Mouse (Mus musculus) intestine, embryonic 15.5 days (tissue): ENCODE data around the gene Rrp7a. TPM values are rescaled to one million over a fixed set of nuclear protein-coding genes. Genes with fewer than 3 reads are reported as not detected.

Source experiments
- ATAC-seq: fragments of 200-750 bp; cut with Nextera tagmentation; 2 replicates; pipeline ENCODE4 v1.8.0; 2017; ENCODE audit warnings: moderate TSS enrichment, moderate library complexity
- H3K27ac ChIP-seq: fragments of 300-500 bp; sonication (generic); 2 replicates; pipeline ENCODE4 v1.5.1; 2015; ENCODE audit warnings: mild to moderate bottlenecking, inconsistent platforms
- H3K27me3 ChIP-seq: fragments of 300-500 bp; sonication (generic); replicated peaks from 2 replicates; pipeline ENCODE4 v1.6.1; 2015; ENCODE audit warnings: inconsistent platforms
- H3K36me3 ChIP-seq: fragments of 300-500 bp; sonication (generic); 2 replicates; pipeline ENCODE4 v1.6.1; 2015; ENCODE audit warnings: inconsistent platforms
- H3K4me1 ChIP-seq: fragments of 300-500 bp; sonication (generic); replicated peaks from 2 replicates; pipeline ENCODE4 v1.6.1; 2015; ENCODE audit warnings: inconsistent platforms
- H3K4me2 ChIP-seq: fragments of 300-500 bp; sonication (generic); replicated peaks from 2 replicates; pipeline ENCODE4 v1.6.1; 2015; ENCODE audit warnings: mild to moderate bottlenecking, inconsistent platforms
- H3K4me3 ChIP-seq: fragments of 300-500 bp; sonication (generic); replicated peaks from 2 replicates; pipeline ENCODE4 v1.5.1; 2015; ENCODE audit warnings: inconsistent platforms
- H3K9ac ChIP-seq: fragments of 300-500 bp; sonication (generic); 2 replicates; pipeline ENCODE4 v1.6.1; 2015; ENCODE audit warnings: inconsistent platforms
- H3K9me3 ChIP-seq: fragments of 300-500 bp; sonication (generic); 2 replicates; pipeline ENCODE4 v1.6.1; 2016; ENCODE audit warnings: inconsistent platforms
- WGBS: fragments of 180-500 bp; shearing (Covaris S2); methylation state at CpG from one replicate; pipeline ENCODE4 v1.1.7; 2015; 5-methylcytosine and 5-hydroxymethylcytosine counted together
- polyA plus RNA-seq: library from polyadenylated mRNA; unstranded; fragments of >200 nt; fragmentation: Nextera tagmentation; extraction: Ambion mirVana; gene quantifications from 2 replicates; pipeline ENCODE4 v1.2.1, GENCODE M21; 2015

The Rrp7a gene
- polyA plus RNA-seq, 1 experiment from 2014 or later: 66.7 TPM

DNA sequence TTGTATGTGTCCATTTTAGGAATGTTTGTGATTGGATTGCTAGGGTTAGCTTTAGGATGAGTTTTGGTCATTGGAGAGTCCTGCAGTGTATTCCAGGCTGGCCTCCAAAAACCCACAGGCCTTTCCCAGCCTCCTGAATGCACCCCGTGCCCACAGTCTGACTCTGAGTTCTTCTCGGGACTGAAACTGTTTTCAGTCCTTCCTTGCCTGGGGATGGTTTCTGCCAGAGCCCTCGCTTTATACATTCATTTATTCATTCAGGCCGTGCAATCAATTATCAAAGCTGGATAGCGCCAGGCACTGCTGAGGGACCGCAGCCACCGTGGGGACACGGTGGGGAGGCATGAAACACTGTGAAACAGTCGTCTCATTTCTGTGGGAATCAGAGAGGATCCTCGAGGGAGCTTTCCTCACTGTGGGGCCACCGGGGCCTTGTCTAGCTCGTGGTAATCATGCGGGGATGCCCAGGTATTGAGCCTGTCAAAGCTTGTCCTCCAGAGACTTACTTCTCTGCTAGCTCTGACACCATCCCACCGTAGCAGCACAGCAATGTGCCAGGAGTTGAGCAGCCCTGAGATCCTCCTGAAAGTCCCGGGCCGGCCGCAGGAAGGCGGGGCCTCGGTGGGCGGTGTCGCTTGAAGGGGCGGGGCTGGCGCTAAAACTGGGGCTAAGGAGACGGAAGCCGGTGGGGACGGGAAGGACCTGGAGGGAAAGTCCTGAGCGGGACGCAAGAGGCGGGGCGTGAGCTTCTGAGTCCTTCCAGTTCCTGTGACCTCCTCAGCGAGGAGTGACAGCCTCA, 22.9 kb downstream of the Rrp7a start:
- Histone ChIP-seq H3K4me3 (peak overlapping the region; percentile 64), H3K36me3 (no peaks in the 10 kb centered on the region), H3K4me1 (peaks cover 9% of the 10 kb centered on the region), H3K27me3 (no peaks in the 10 kb centered on the region), H3K4me2 (peak overlapping the region; percentile 87), H3K9ac (peak overlapping the region; percentile 76), H3K27ac (peak overlapping the region; percentile 40; the same call in 1 of the 2 replicates), H3K9me3 (no peaks in the 10 kb centered on the region)
- 4% methylated on average over 31 of the region's 31 CpGs for WGBS
- peak; percentile 96 for ATAC-seq

DNA sequence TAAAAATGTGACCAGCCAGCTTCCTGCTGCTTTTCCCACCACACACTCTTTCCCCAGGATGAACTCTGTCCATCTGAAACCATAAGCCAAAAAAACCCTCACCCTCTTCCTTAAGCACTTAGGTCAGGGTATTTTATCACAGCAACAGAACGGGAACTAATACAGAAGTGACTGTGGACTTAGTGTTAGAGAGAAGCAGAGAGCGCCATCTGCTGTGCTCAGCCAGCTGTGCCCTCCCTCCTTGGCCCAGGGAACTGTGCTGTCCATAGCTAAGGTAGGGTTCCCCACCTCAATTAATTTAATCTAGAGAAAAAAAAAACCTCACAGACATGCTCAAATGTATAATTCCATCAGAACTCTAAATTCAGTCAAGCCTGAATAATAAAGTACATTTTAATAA, 26.7 kb downstream of the Rrp7a start:
- ATAC-seq: no peak
- no peaks in the 10 kb centered on the region for H3K36me3 ChIP-seq
- WGBS: 46% methylated on average over 2 of the region's 2 CpGs
- H3K4me1 ChIP-seq: peaks cover 11% of the 10 kb centered on the region
- H3K9ac ChIP-seq: no peak overlapping the region
- no peaks in the 10 kb centered on the region for H3K9me3 ChIP-seq
- no peaks in the 10 kb centered on the region for H3K27me3 ChIP-seq
- H3K4me2 ChIP-seq: no peak overlapping the region
- no peak overlapping the region for H3K27ac ChIP-seq
- H3K4me3 ChIP-seq: no peak overlapping the region

DNA sequence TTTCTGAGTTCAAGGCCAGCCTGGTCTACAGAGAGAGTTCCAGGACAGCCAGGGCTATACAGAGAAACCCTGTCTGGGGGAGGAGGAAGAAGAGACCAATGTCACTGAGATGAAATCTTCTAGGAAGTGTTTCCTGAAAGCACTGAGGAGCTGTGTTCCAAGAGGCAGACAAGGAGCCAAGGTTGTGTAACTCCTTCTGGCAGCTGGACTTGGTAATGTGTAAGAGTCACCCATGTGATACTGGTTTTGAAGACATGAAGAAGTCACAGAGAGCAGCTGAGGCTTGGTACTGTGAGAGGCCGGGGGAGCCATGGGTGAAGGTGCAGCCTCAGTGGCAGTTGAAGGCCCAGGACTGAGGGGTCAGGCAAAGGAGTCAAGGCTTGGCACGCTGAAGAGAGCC, 28.9 kb downstream of the Rrp7a start:
- Histone ChIP-seq H3K4me2 (no peak overlapping the region), H3K27me3 (no peaks in the 10 kb centered on the region; the same call in 1 of the 2 replicates), H3K9ac (no peak overlapping the region), H3K4me3 (no peak overlapping the region), H3K4me1 (peaks cover 4% of the 10 kb centered on the region), H3K27ac (no peak overlapping the region), H3K36me3 (no peaks in the 10 kb centered on the region), H3K9me3 (no peaks in the 10 kb centered on the region)
- 75% methylated on average over 2 of the region's 2 CpGs for WGBS
- ATAC-seq: no peak

DNA sequence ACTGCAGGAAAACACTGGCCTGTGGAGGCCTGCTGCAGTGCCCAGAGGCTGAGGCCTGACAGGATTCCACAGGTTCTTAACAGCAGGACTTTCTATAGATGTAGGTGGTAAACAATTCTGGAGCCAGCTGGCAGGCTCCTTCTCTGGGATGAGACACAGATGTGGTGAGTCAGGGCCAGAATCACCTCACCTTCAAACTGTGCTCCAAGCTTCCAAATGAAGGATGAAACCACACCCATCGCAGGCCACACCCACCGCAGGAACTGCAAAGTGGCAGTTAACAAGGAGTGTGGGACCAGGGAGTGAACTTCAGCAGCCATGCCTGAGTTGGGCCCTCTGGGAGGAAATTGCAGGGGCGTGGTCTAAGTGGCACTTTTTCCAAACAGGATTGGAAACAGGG, 31.7 kb downstream of the Rrp7a start:
- no peak overlapping the region for H3K4me3 ChIP-seq
- no peaks in the 10 kb centered on the region for H3K9me3 ChIP-seq
- no peaks in the 10 kb centered on the region; the same call in 1 of the 2 replicates for H3K27me3 ChIP-seq
- peaks cover 4% of the 10 kb centered on the region for H3K4me1 ChIP-seq
- peak; percentile 61 for ATAC-seq
- H3K9ac ChIP-seq: no peak overlapping the region
- 29% methylated on average over 3 of the region's 3 CpGs for WGBS
- no peak overlapping the region for H3K27ac ChIP-seq
- no peaks in the 10 kb centered on the region for H3K36me3 ChIP-seq
- H3K4me2 ChIP-seq: no peak overlapping the region

DNA sequence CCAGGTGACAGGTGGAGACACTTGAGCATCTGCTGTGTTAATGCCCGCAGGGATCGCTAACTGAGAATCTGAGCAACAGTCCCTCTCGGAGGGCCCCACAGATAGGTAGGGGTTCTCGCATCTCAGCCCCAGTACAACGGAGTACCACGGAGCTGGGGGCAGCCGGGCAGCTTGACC, 33.3 kb downstream of the Rrp7a start, which contains the start of gene Serhl:
Gene Serhl (plus strand): TSS at position 78 of the 177 bp plus-strand sequence.
- H3K4me3 ChIP-seq: no peak within 1 kb of the TSS
- no peaks in the 10 kb centered on the region for H3K36me3 ChIP-seq
- H3K27me3 ChIP-seq: no peaks in the 10 kb centered on the region; the same call in 1 of the 2 replicates
- H3K4me2 ChIP-seq: peak within 1 kb of the TSS; percentile 4
- 28% methylated on average over 7 of the region's 7 CpGs for WGBS
- no peak within 1 kb of the TSS for H3K9ac ChIP-seq
- H3K27ac ChIP-seq: no peak within 1 kb of the TSS
- H3K4me1 ChIP-seq: peaks cover 4% of the 10 kb centered on the region
- no peak for ATAC-seq
- no peaks in the 10 kb centered on the region for H3K9me3 ChIP-seq

DNA sequence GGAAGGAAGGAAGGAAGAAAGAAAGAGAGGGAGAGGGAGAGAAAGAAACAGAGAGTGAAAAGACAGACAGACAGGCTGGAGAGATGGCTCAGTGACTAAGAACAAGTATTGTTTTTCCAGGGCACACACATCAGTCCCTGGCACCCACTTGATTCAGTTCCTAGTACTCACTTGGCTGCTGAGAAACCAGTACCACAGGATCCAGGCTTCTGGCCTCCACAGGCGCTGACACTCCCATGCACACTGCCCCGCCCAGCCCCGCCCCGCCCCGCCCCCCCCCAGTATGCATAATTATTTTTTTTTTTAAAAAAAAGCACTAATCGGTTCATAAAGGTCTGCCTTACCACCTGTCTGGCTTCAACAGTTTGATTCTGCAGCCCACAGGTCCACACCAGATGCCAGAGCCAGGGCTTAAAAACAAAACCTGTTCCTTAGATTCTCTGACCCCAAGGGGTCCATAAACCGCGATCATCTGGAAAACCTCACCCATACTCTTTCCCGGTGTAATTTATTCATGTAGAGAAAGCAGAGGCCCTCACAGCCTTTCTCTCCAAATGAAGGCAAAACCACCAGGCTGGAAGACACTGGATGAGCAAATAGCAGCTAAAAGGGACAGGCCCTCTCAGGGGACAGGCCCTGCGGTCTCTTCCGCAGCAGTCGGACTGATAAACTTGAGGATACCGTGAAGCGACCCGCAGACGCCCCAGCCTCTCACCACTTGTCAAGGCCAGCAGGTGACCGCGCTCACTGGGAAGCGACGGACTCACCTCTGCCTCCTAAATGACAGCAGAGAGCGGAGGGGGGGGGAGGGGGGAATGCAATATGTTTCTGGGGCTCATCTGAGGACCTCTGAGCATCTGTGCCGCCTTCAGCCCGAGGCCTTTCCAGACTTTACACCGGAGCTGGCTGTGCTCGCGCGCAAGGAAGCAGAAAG, 33.8 kb downstream of the Rrp7a start:
- no peak overlapping the region for H3K4me3 ChIP-seq
- no peaks in the 10 kb centered on the region for H3K36me3 ChIP-seq
- peak; percentile 69; the same call in 1 of the 2 replicates for ATAC-seq
- no peak overlapping the region for H3K9ac ChIP-seq
- peak overlapping the region; percentile 4 for H3K4me2 ChIP-seq
- no peaks in the 10 kb centered on the region; the same call in 1 of the 2 replicates for H3K27me3 ChIP-seq
- no peaks in the 10 kb centered on the region for H3K9me3 ChIP-seq
- WGBS: 12% methylated on average over 26 of the region's 27 CpGs
- H3K27ac ChIP-seq: no peak overlapping the region
- peaks cover 4% of the 10 kb centered on the region for H3K4me1 ChIP-seq

DNA sequence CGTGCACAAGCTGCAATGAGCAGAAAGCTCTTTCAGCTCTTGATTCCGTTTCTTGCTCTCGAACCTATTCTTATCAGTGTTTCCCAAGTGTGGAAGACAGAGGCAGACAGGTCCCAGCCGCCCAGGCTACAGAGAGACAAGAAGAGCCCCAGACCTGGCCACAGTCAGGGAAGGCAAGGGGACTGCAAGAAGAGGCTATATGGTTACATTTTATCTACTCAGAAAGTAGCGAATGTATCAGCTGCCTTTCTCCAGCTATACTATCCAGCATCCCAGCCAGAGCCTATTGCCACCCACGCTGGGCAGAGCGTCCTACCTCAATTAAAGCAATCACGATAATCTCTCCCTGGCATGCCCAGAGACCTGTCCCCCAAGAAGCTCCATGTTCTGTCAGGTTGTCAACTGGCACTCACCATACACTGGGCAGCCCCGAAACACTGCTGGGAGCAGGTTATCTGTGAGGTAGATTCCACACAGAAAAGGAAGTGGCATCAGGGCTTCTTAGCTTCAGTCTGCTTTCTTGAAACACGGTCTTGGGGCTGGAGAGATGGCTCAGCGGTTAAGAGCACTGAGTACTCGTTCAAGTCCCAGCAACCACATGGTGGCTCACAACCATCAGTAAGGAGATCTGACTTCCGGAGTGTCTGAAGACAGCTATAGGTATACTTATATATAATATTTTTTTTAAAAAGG, 35.8 kb downstream of the Rrp7a start:
- Histone ChIP-seq H3K4me2 (no peak overlapping the region), H3K4me1 (peaks cover 4% of the 10 kb centered on the region), H3K9ac (no peak overlapping the region), H3K9me3 (no peaks in the 10 kb centered on the region), H3K36me3 (no peaks in the 10 kb centered on the region), H3K4me3 (no peak overlapping the region), H3K27ac (no peak overlapping the region), H3K27me3 (no peaks in the 10 kb centered on the region; the same call in 1 of the 2 replicates)
- no peak for ATAC-seq
- whole genome bisulfite sequencing: 80% methylated on average over 13 of the region's 13 CpGs

DNA sequence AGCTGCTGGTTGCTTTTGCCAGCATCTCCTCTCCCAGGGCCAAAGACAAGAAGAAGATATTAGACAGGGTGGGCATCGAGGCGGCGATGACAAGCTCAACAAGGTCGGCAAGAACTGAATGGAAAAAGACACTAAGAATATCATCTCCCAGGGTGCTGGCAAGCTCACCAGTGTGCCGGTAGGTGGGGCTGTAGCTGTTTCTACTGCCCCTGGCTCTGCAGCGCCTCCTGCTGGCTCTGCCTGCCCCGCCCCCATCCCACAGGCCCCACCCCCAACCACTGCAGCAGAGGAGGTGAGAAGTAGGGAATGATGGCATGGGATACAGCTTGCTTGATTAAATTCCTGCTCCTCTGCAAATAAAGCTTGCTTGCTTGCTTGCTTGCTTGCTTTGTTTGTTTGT, 36.7 kb downstream of the Rrp7a start:
- Histone ChIP-seq H3K4me3 (no peak overlapping the region), H3K27me3 (no peaks in the 10 kb centered on the region; the same call in 1 of the 2 replicates), H3K27ac (no peak overlapping the region), H3K4me1 (peaks cover 3% of the 10 kb centered on the region), H3K9ac (no peak overlapping the region), H3K36me3 (no peaks in the 10 kb centered on the region), H3K9me3 (no peaks in the 10 kb centered on the region), H3K4me2 (no peak overlapping the region)
- WGBS: 36% methylated on average over 7 of the region's 7 CpGs
- no peak for ATAC-seq

DNA sequence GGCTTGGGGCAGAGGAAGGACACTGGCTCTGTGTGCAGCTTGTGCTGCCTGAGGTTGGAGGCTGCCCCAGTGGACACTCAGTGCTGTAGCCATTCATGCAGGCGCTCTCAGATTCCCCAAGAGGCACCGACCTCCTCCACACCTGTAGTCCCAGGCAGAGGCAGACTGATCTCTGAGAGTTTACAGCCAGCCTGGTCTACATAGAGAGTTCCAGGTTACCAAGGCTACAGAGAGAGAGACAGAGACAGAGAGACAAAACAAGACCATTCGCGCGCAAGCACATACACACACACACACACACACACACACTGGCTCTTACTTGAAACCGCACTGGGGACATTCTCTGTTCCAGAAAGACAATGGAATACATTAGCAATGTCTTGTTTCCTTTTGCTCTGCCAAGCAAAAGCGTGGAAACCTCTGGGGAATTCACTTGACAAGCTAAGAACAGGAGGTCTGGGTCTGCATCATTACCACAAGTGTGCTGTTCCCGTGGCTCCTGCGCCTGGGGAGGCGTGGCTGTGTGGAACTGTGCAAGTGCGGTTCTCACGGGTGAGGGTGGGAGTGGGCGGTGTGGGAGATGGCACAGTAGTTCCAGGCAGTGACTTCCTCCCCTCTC, 38.5 kb downstream of the Rrp7a start:
- no peaks in the 10 kb centered on the region for H3K36me3 ChIP-seq
- no peaks in the 10 kb centered on the region for H3K9me3 ChIP-seq
- no peaks in the 10 kb centered on the region; the same call in 1 of the 2 replicates for H3K4me1 ChIP-seq
- no peak overlapping the region for H3K27ac ChIP-seq
- no peak for ATAC-seq
- H3K9ac ChIP-seq: no peak overlapping the region
- 59% methylated on average over 13 of the region's 13 CpGs for WGBS
- H3K4me3 ChIP-seq: no peak overlapping the region
- H3K27me3 ChIP-seq: no peaks in the 10 kb centered on the region; the same call in 1 of the 2 replicates
- no peak overlapping the region for H3K4me2 ChIP-seq

DNA sequence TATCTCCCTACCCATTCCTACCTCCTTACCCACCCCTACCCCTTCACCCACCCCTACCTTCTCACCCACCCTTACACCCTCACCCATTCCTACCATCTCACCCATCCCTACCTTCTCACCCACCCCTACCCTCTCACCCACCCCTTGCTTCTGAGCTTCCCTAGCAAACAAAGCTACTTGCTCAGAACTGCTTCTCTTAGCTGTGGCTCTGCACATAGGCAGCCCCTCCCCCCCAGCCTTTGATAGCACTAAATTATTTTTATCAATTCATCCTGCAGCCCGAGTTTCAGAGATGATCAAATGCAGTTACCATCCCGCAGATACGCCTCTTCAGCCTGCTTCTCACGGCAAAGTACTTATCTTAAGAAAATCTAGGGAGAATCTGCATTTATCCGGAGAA, 39.1 kb downstream of the Rrp7a start:
- no peak for ATAC-seq
- H3K27ac ChIP-seq: no peak overlapping the region
- H3K4me1 ChIP-seq: no peaks in the 10 kb centered on the region
- no peak overlapping the region for H3K4me2 ChIP-seq
- no peaks in the 10 kb centered on the region for H3K36me3 ChIP-seq
- H3K4me3 ChIP-seq: no peak overlapping the region
- 73% methylated on average over 5 of the region's 5 CpGs for WGBS
- H3K9ac ChIP-seq: no peak overlapping the region
- H3K27me3 ChIP-seq: no peaks in the 10 kb centered on the region
- no peaks in the 10 kb centered on the region for H3K9me3 ChIP-seq

DNA sequence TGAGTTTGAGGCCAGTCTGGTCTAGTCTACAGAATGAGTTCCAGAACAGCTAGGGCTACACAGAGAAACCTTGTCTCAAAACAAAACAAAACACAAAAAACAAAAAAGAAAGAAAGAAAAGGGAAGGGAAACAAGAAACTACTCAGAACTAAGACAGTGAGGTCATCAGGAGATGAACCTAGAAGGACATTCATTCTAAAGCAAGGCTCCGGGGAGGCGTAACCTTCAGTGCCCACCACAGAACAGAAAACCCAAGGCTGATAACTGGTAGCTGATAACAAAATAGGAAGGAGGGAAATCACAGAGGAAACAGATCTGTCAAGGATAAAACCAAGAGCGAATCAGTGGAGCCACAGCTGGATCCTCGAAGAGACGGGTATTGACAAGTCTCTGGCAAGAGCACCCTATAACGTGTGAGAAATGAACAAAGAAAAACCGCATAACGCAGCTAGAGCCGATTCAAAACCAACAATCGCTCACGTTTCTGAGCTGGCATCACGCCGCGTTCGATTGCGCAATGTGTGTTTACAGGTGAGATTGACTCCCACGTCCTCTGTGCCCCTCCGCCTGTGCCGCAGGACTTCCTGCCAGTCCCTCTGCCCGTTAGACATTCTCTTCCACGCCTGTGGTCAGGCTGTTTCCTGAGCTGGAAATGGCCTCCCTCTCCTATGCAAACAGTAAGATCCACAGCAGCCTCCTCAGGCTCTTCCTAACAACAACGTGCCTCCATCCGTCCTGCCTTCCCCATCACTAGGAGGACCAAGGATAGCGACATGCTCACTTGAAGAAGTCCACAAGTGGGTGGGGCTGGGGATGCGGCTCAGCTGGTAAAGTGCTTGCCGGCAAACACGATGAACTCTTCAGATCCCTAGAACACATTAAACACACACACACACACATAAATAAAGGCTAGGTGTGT, 46.7 kb downstream of the Rrp7a start:
- 47% methylated on average over 27 of the region's 27 CpGs for WGBS
- Histone ChIP-seq H3K4me3 (no peak overlapping the region), H3K4me1 (peaks cover 2% of the 10 kb centered on the region; the same call in 1 of the 2 replicates), H3K27ac (no peak overlapping the region), H3K27me3 (0 out of 2 replicates have a peak, but pooled peaks cover 6% of the 10 kb centered on the region), H3K9ac (no peak overlapping the region), H3K9me3 (no peaks in the 10 kb centered on the region), H3K4me2 (no peak overlapping the region), H3K36me3 (no peaks in the 10 kb centered on the region)
- ATAC-seq: no peak
